8 mouse cellular contexts compared by ENCODE assay signal in genomic region chr11:60509500-60509899, GRCm38 (mm10). TPM values are rescaled to one million over a fixed set of nuclear protein-coding genes. Genes with fewer than 3 reads are reported as not detected.
DNase-seq lines count a peak whose midpoint lies in the region; ATAC-seq lines count a peak whose summit lies in the region.

No protein-coding gene starts in this region.

- peaks cover 6% of the 10 kb centered on the region; the same call in 1 of the 2 replicates for H3K4me1 ChIP-seq in forebrain, embryonic 16.5 days (replicated peaks; ENCODE audit: control insufficient read depth, insufficient read depth, low read length)
- H3K4me1 ChIP-seq in limb, embryonic 15.5 days, result peaks cover 13% of the 10 kb centered on the region
- peaks cover 12% of the 10 kb centered on the region; the same call in 1 of the 2 replicates for H3K4me1 ChIP-seq in neural tube, embryonic 12.5 days

- H3K27ac ChIP-seq in forebrain, embryonic 16.5 days (ENCODE audit: low read length), result no peak overlapping the region
- no peak overlapping the region for H3K27ac ChIP-seq in limb, embryonic 15.5 days
- H3K27ac ChIP-seq in neural tube, embryonic 12.5 days, result no peak overlapping the region

- H3K9ac ChIP-seq in forebrain, embryonic 16.5 days (replicated peaks; ENCODE audit: low read depth, low read length), result peak overlapping the region; percentile 50
- H3K9ac ChIP-seq in limb, embryonic 15.5 days, result peak overlapping the region; percentile 37; the same call in 1 of the 2 replicates
- H3K9ac ChIP-seq in neural tube, embryonic 12.5 days, result peak overlapping the region; percentile 50

- H3K4me3 ChIP-seq in forebrain, embryonic 16.5 days (replicated peaks; ENCODE audit: low read length), result peak overlapping the region; percentile 36
- H3K4me3 ChIP-seq in limb, embryonic 15.5 days, result peak overlapping the region; percentile 42
- H3K4me3 ChIP-seq in neural tube, embryonic 12.5 days, result peak overlapping the region; percentile 27

- peaks cover 16% of the 10 kb centered on the region for H3K27me3 ChIP-seq in forebrain, embryonic 16.5 days (replicated peaks; ENCODE audit: control insufficient read depth, insufficient read depth, low read length)
- peaks cover 15% of the 10 kb centered on the region for H3K27me3 ChIP-seq in limb, embryonic 15.5 days
- H3K27me3 ChIP-seq in neural tube, embryonic 12.5 days (replicated peaks), result peaks cover 38% of the 10 kb centered on the region

- H3K4me2 ChIP-seq in forebrain, embryonic 16.5 days (ENCODE audit: low read length), result peak overlapping the region; percentile 62
- peak overlapping the region; percentile 69 for H3K4me2 ChIP-seq in limb, embryonic 15.5 days
- peak overlapping the region; percentile 68 for H3K4me2 ChIP-seq in neural tube, embryonic 12.5 days (replicated peaks)

- H3K9me3 ChIP-seq in forebrain, embryonic 16.5 days (ENCODE audit: control insufficient read depth, low read length), result no peaks in the 10 kb centered on the region
- no peaks in the 10 kb centered on the region for H3K9me3 ChIP-seq in limb, embryonic 15.5 days
- H3K9me3 ChIP-seq in neural tube, embryonic 12.5 days, result no peaks in the 10 kb centered on the region

- 1% methylated on average over 25 of the region's 25 CpGs for WGBS in forebrain, embryonic 16.5 days
- WGBS in limb, embryonic 15.5 days, result under 1% methylated on average over 25 of the region's 25 CpGs
- WGBS in neural tube, embryonic 12.5 days, result under 1% methylated on average over 25 of the region's 25 CpGs

- peak; percentile 26 for DNase-seq in adrenal gland, postnatal 25 days
- no peak for DNase-seq in adrenal gland, postnatal 4 days (ENCODE audit: low spot score in 2 of 2)
- peak; percentile 16 for DNase-seq in brain, adult 2 months (ENCODE audit: low read depth, low spot score)
- no peak for DNase-seq in layer of hippocampus, postnatal 25 days (ENCODE audit: extremely low spot score in 1 of 2, low spot score in 1 of 2)
- DNase-seq in layer of hippocampus, postnatal 14 days (ENCODE audit: low spot score in 2 of 2), result no peak

- ATAC-seq in forebrain, embryonic 16.5 days, result no peak
- 0 out of 2 replicates have a peak, but pooled peaks have one; percentile 3 for ATAC-seq in limb, embryonic 15.5 days (ENCODE audit: insufficient number of reproducible peaks, low FRiP score, low TSS enrichment, low read depth)
- ATAC-seq in neural tube, embryonic 12.5 days (ENCODE audit: low FRiP score, low read depth), result no peak

- no peaks in the 10 kb centered on the region for H3K36me3 ChIP-seq in forebrain, embryonic 16.5 days (ENCODE audit: control insufficient read depth, insufficient read depth)
- no peaks in the 10 kb centered on the region for H3K36me3 ChIP-seq in limb, embryonic 15.5 days
- H3K36me3 ChIP-seq in neural tube, embryonic 12.5 days, result no peaks in the 10 kb centered on the region

RNA-seq across cellular contexts. Expression of gene Alkbh5, which starts 26.7 kb away (rescaled TPM):
- total RNA-seq in adrenal gland, postnatal 25 days (2021), result 114 and 126 TPM in 2 replicates
- 10 to 100 TPM; 85.6 to 86.2 TPM for total RNA-seq in adrenal gland, postnatal 4 days (2021)
- 24.2 and 25.9 TPM in 2 replicates for polyA plus RNA-seq in forebrain, embryonic 16.5 days (2015; fragmentation: Nextera tagmentation; extraction: Ambion mirVana)
- 33.1 and 37.7 TPM in 2 replicates for polyA plus RNA-seq in limb, embryonic 15.5 days (2015; fragmentation: Nextera tagmentation; extraction: Ambion mirVana)
- polyA plus RNA-seq in neural tube, embryonic 12.5 days (2016; fragmentation: Nextera tagmentation; extraction: Ambion mirVana), result 28.5 and 34.9 TPM in 2 replicates
- total RNA-seq in layer of hippocampus, postnatal 25 days (2021), result 10 to 100 TPM; 49.7 to 54.1 TPM
- total RNA-seq in layer of hippocampus, postnatal 14 days (2021), result 10 to 100 TPM; 44.7 to 46.2 TPM

RNA-seq across cellular contexts. Expression of gene Myo15, which starts 40.4 kb away (rescaled TPM):
- total RNA-seq in adrenal gland, postnatal 25 days (2021), result 0.24 TPM in 2 replicates
- total RNA-seq in adrenal gland, postnatal 4 days (2021), result 1 to 10 TPM in 1 of 2 experiments, under 1 TPM in 1; 0.62 to 1.1 TPM
- 0.08 and 0.15 TPM in 2 replicates for polyA plus RNA-seq in forebrain, embryonic 16.5 days (2015; fragmentation: Nextera tagmentation; extraction: Ambion mirVana)
- 0.35 and 0.72 TPM in 2 replicates for polyA plus RNA-seq in limb, embryonic 15.5 days (2015; fragmentation: Nextera tagmentation; extraction: Ambion mirVana)
- polyA plus RNA-seq in neural tube, embryonic 12.5 days (2016; fragmentation: Nextera tagmentation; extraction: Ambion mirVana), result 0.05 and 0.13 TPM in 2 replicates
- total RNA-seq in layer of hippocampus, postnatal 25 days (2021), result under 1 TPM; 0.05 to 0.09 TPM
- total RNA-seq in layer of hippocampus, postnatal 14 days (2021), result under 1 TPM; 0.12 to 0.19 TPM

RNA-seq across cellular contexts. Expression of gene Drg2, which starts 55.1 kb away (rescaled TPM):
- total RNA-seq in adrenal gland, postnatal 25 days (2021), result 68.9 and 70.1 TPM in 2 replicates
- total RNA-seq in adrenal gland, postnatal 4 days (2021), result 10 to 100 TPM; 78.7 to 79.8 TPM
- polyA plus RNA-seq in forebrain, embryonic 16.5 days (2015; fragmentation: Nextera tagmentation; extraction: Ambion mirVana), result 103 TPM in 2 replicates
- 103 and 111 TPM in 2 replicates for polyA plus RNA-seq in limb, embryonic 15.5 days (2015; fragmentation: Nextera tagmentation; extraction: Ambion mirVana)
- polyA plus RNA-seq in neural tube, embryonic 12.5 days (2016; fragmentation: Nextera tagmentation; extraction: Ambion mirVana), result 103 TPM in 2 replicates
- total RNA-seq in layer of hippocampus, postnatal 25 days (2021), result 10 to 100 TPM; 70.2 to 72.7 TPM
- total RNA-seq in layer of hippocampus, postnatal 14 days (2021), result 10 to 100 TPM; 71.9 to 76.9 TPM

Comparison
In these comparisons a context has a peak if more than half of its experiments do, and no peak if none do; other contexts are left out.
1. DNase-seq: peak in adrenal gland, postnatal 25 days (single experiment) and brain, adult 2 months (single experiment); none in adrenal gland, postnatal 4 days (0 of 2), layer of hippocampus, postnatal 25 days (0 of 2) and layer of hippocampus, postnatal 14 days (0 of 2).
2. Peak in every context shown above with its lines, with median percentiles within 50 percentile points of each other: H3K4me2 ChIP-seq, H3K4me3 ChIP-seq and H3K9ac ChIP-seq.